Mouse (Mus musculus) limb, embryonic 14.5 days (tissue): ENCODE data around the gene Rpl13. TPM values are rescaled to one million over a fixed set of nuclear protein-coding genes. Genes with fewer than 3 reads are reported as not detected.

Source experiments
- ATAC-seq: fragments of 200-750 bp; cut with Nextera tagmentation; 2 replicates; pipeline ENCODE4 v1.8.0; 2017; ENCODE audit warnings: low read depth, moderate number of reproducible peaks, moderate TSS enrichment; ENCODE audit not compliant: low FRiP score
- DNase-seq: peaks from one replicate; pipeline ENCODE4 v3.0.0-alpha.2; 2015; ENCODE audit warnings: low spot score
- H3K27ac ChIP-seq: fragments of 300-500 bp; sonication (generic); replicated peaks from 2 replicates; pipeline ENCODE4 v1.5.1; 2014; ENCODE audit warnings: low read depth, mild to moderate bottlenecking, low read length, moderate library complexity, mixed read lengths
- H3K27me3 ChIP-seq: fragments of 300-500 bp; sonication (generic); 2 replicates; pipeline ENCODE4 v1.6.1; 2014; ENCODE audit warnings: low read length, mixed read lengths; ENCODE audit not compliant: control insufficient read depth, insufficient read depth
- H3K36me3 ChIP-seq: fragments of 300-500 bp; sonication (generic); 2 replicates; pipeline ENCODE4 v1.6.1; 2014; ENCODE audit warnings: mild to moderate bottlenecking, low read length, moderate library complexity, mixed read lengths; ENCODE audit not compliant: control insufficient read depth, insufficient read depth
- H3K4me1 ChIP-seq: fragments of 300-500 bp; sonication (generic); 2 replicates; pipeline ENCODE4 v1.6.1; 2014; ENCODE audit warnings: antibody characterized with exemption, low read length, mixed read lengths; ENCODE audit not compliant: control insufficient read depth, insufficient read depth
- H3K4me2 ChIP-seq: fragments of 300-500 bp; sonication (generic); replicated peaks from 2 replicates; pipeline ENCODE4 v1.6.1; 2014; ENCODE audit warnings: low read depth, mild to moderate bottlenecking, low read length, moderate library complexity; ENCODE audit not compliant: severe bottlenecking
- H3K4me3 ChIP-seq: fragments of 300-500 bp; sonication (generic); replicated peaks from 2 replicates; pipeline ENCODE4 v1.5.1; 2014; ENCODE audit warnings: low read length
- H3K9ac ChIP-seq: fragments of 300-500 bp; sonication (generic); 2 replicates; pipeline ENCODE4 v1.6.1; 2014; ENCODE audit warnings: mild to moderate bottlenecking, low read depth, low read length, moderate library complexity; ENCODE audit not compliant: severe bottlenecking
- H3K9me3 ChIP-seq: fragments of 300-500 bp; sonication (generic); 2 replicates; pipeline ENCODE4 v1.6.1; 2016; ENCODE audit warnings: low read length; ENCODE audit not compliant: control insufficient read depth
- POLR2A ChIP-seq: fragments of 200-500 bp; IDR thresholded peaks from 2 replicates; pipeline ENCODE4 v1.8.0; 2012; ENCODE audit warnings: inconsistent platforms, mild to moderate bottlenecking, moderate library complexity, borderline replicate concordance; ENCODE audit not compliant: insufficient read depth, insufficient read length; ENCODE audit errors: extremely low read depth
- WGBS: fragments of 180-500 bp; shearing (Covaris S2); extraction: QIAGEN DNeasy Blood & Tissue Kit; methylation state at CpG from one replicate; pipeline ENCODE4 v1.1.7; 2014; 5-methylcytosine and 5-hydroxymethylcytosine counted together
- microRNA-seq: library from miRNA; unstranded; fragments of <30 nt; microRNA quantifications from one replicate; pipeline ENCODE4, GENCODE M21; 2016
- polyA plus RNA-seq, 2 experiments: library from polyadenylated mRNA; depleted of rRNA in 1 of 2; stranded (reverse) in 1 of 2; unstranded in 1 of 2; fragments of >200 nt; fragmentation: Nextera tagmentation in 1 of 2; extraction: Ambion mirVana in 1 of 2; gene quantifications; 2 replicates each; pipeline versions ENCODE4 v1.2.1 to v1.2.3; 2012 to 2014

Rpl13 gene
- polyA plus RNA-seq, 2 experiments, result 1,953 to 3,226 TPM

DNA sequence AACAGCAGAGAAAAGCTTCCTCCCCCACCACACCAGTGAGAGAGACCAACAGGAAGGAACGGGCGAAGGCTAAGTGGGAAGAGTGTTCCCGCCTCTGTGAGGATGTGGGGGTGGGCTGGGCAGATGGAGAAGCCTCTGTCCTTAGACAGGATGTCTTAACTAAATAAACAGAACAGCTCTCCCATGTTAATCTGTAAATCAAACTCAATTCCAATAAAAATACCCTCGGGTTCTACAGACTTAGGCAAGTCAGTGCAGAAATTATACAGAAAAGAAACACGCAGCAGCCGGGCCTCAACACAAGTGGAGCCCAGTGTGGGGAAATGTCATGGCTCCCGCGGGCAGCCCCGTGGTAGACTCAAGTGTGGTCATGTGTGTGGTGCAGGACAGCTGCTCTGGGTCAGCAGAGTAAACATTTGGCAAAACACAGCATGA, 48.6 kb downstream of the Rpl13 start:
- no peak for TF ChIP-seq POLR2A
- 65% methylated on average over 9 of the region's 9 CpGs for WGBS

More for the DNA sequence above, 48.6 kb downstream of the Rpl13 start:
- ATAC-seq, result no peak
- Histone ChIP-seq H3K4me3 (no peak overlapping the region), H3K4me1 (no peaks in the 10 kb centered on the region), H3K4me2 (no peak overlapping the region), H3K27ac (no peak overlapping the region), H3K9me3 (no peaks in the 10 kb centered on the region), H3K36me3 (no peaks in the 10 kb centered on the region), H3K27me3 (no peaks in the 10 kb centered on the region), H3K9ac (no peak overlapping the region)
- no peak for DNase-seq

Small RNA genes lying within 50 kb of the gene (microRNA-seq; reads per million reads assigned to microRNA genes)
- gene Mir7079 (not detected), gene Mir7080 (not detected)

Other genes with a start within 250 kb of the Rpl13 start
- gene Ankrd11, start 60.1 kb upstream of the Rpl13 start, polyA plus RNA-seq (2012; rRNA removed), result 65.3 and 71.3 TPM in 2 replicates
- 83.7 and 102 TPM in 2 replicates for gene Ankrd11, start 60.1 kb upstream of the Rpl13 start, polyA plus RNA-seq (2014; fragmentation: Nextera tagmentation; extraction: Ambion mirVana)
- 88.7 and 90.0 TPM in 2 replicates for gene Spg7, start 39.4 kb upstream of the Rpl13 start, polyA plus RNA-seq (2012; rRNA removed)
- 34.8 and 37.5 TPM in 2 replicates for gene Spg7, start 39.4 kb upstream of the Rpl13 start, polyA plus RNA-seq (2014; fragmentation: Nextera tagmentation; extraction: Ambion mirVana)
- 2.6 and 3.0 TPM in 2 replicates for gene Cpne7, start 15.0 kb downstream of the Rpl13 start, polyA plus RNA-seq (2012; rRNA removed)
- gene Cpne7, start 15.0 kb downstream of the Rpl13 start, polyA plus RNA-seq (2014; fragmentation: Nextera tagmentation; extraction: Ambion mirVana), result 0.50 and 0.86 TPM in 2 replicates
- gene Sult5a1, start 56.0 kb downstream of the Rpl13 start, polyA plus RNA-seq (2012; rRNA removed), result 43.7 and 50.4 TPM in 2 replicates
- gene Sult5a1, start 56.0 kb downstream of the Rpl13 start, polyA plus RNA-seq (2014; fragmentation: Nextera tagmentation; extraction: Ambion mirVana), result 31.7 and 33.2 TPM in 2 replicates
- gene Dpep1, start 83.9 kb downstream of the Rpl13 start, polyA plus RNA-seq (2012; rRNA removed), result 5.1 TPM in 2 replicates
- gene Dpep1, start 83.9 kb downstream of the Rpl13 start, polyA plus RNA-seq (2014; fragmentation: Nextera tagmentation; extraction: Ambion mirVana), result 3.6 and 3.9 TPM in 2 replicates
- gene Chmp1a, start 110.4 kb downstream of the Rpl13 start, polyA plus RNA-seq (2012; rRNA removed), result 93.6 and 110 TPM in 2 replicates
- 128 and 130 TPM in 2 replicates for gene Chmp1a, start 110.4 kb downstream of the Rpl13 start, polyA plus RNA-seq (2014; fragmentation: Nextera tagmentation; extraction: Ambion mirVana)
- 4.9 and 6.0 TPM in 2 replicates for gene Spata33, start 110.5 kb downstream of the Rpl13 start, polyA plus RNA-seq (2012; rRNA removed)
- gene Spata33, start 110.5 kb downstream of the Rpl13 start, polyA plus RNA-seq (2014; fragmentation: Nextera tagmentation; extraction: Ambion mirVana), result 4.0 and 6.6 TPM in 2 replicates
- 128 and 131 TPM in 2 replicates for gene Cdk10, start 122.5 kb downstream of the Rpl13 start, polyA plus RNA-seq (2012; rRNA removed)
- gene Cdk10, start 122.5 kb downstream of the Rpl13 start, polyA plus RNA-seq (2014; fragmentation: Nextera tagmentation; extraction: Ambion mirVana), result 32.9 and 39.9 TPM in 2 replicates
- 3.0 and 4.6 TPM in 2 replicates for gene Spata2l, start 133.9 kb downstream of the Rpl13 start, polyA plus RNA-seq (2012; rRNA removed)
- 4.6 and 5.4 TPM in 2 replicates for gene Spata2l, start 133.9 kb downstream of the Rpl13 start, polyA plus RNA-seq (2014; fragmentation: Nextera tagmentation; extraction: Ambion mirVana)
- 44.2 and 52.5 TPM in 2 replicates for gene Zfp276, start 151.8 kb downstream of the Rpl13 start, polyA plus RNA-seq (2012; rRNA removed)
- gene Zfp276, start 151.8 kb downstream of the Rpl13 start, polyA plus RNA-seq (2014; fragmentation: Nextera tagmentation; extraction: Ambion mirVana), result 19.9 and 27.9 TPM in 2 replicates
- gene Vps9d1, start 152.0 kb downstream of the Rpl13 start, polyA plus RNA-seq (2012; rRNA removed), result 86.1 and 140 TPM in 2 replicates
- 27.4 and 32.6 TPM in 2 replicates for gene Vps9d1, start 152.0 kb downstream of the Rpl13 start, polyA plus RNA-seq (2014; fragmentation: Nextera tagmentation; extraction: Ambion mirVana)
- 54.7 and 65.7 TPM in 2 replicates for gene Fanca, start 216.2 kb downstream of the Rpl13 start, polyA plus RNA-seq (2012; rRNA removed)
- gene Fanca, start 216.2 kb downstream of the Rpl13 start, polyA plus RNA-seq (2014; fragmentation: Nextera tagmentation; extraction: Ambion mirVana), result 23.9 and 24.2 TPM in 2 replicates
- gene Spire2, start 230.4 kb downstream of the Rpl13 start, polyA plus RNA-seq (2012; rRNA removed), result 1.2 TPM in 2 replicates
- 0.67 and 1.2 TPM in 2 replicates for gene Spire2, start 230.4 kb downstream of the Rpl13 start, polyA plus RNA-seq (2014; fragmentation: Nextera tagmentation; extraction: Ambion mirVana)